Mouse (Mus musculus) intestine, embryonic 15.5 days (tissue): ENCODE measurements around the gene Ube2e2. TPM values are rescaled to one million over a fixed set of nuclear protein-coding genes. Genes with fewer than 3 reads are reported as not detected.

Experiments
- ATAC-seq: fragments of 200-750 bp; cut with Nextera tagmentation; 2 replicates; pipeline ENCODE4 v1.8.0; 2017; ENCODE audit warnings: moderate TSS enrichment, moderate library complexity
- H3K27ac ChIP-seq: fragments of 300-500 bp; sonication (generic); 2 replicates; pipeline ENCODE4 v1.5.1; 2015; ENCODE audit warnings: mild to moderate bottlenecking, inconsistent platforms
- H3K27me3 ChIP-seq: fragments of 300-500 bp; sonication (generic); replicated peaks from 2 replicates; pipeline ENCODE4 v1.6.1; 2015; ENCODE audit warnings: inconsistent platforms
- H3K36me3 ChIP-seq: fragments of 300-500 bp; sonication (generic); 2 replicates; pipeline ENCODE4 v1.6.1; 2015; ENCODE audit warnings: inconsistent platforms
- H3K4me1 ChIP-seq: fragments of 300-500 bp; sonication (generic); replicated peaks from 2 replicates; pipeline ENCODE4 v1.6.1; 2015; ENCODE audit warnings: inconsistent platforms
- H3K4me2 ChIP-seq: fragments of 300-500 bp; sonication (generic); replicated peaks from 2 replicates; pipeline ENCODE4 v1.6.1; 2015; ENCODE audit warnings: mild to moderate bottlenecking, inconsistent platforms
- H3K4me3 ChIP-seq: fragments of 300-500 bp; sonication (generic); replicated peaks from 2 replicates; pipeline ENCODE4 v1.5.1; 2015; ENCODE audit warnings: inconsistent platforms
- H3K9ac ChIP-seq: fragments of 300-500 bp; sonication (generic); 2 replicates; pipeline ENCODE4 v1.6.1; 2015; ENCODE audit warnings: inconsistent platforms
- H3K9me3 ChIP-seq: fragments of 300-500 bp; sonication (generic); 2 replicates; pipeline ENCODE4 v1.6.1; 2016; ENCODE audit warnings: inconsistent platforms
- WGBS: fragments of 180-500 bp; shearing (Covaris S2); methylation state at CpG from one replicate; pipeline ENCODE4 v1.1.7; 2015; 5-methylcytosine and 5-hydroxymethylcytosine counted together
- polyA plus RNA-seq: library from polyadenylated mRNA; unstranded; fragments of >200 nt; fragmentation: Nextera tagmentation; extraction: Ambion mirVana; gene quantifications from 2 replicates; pipeline ENCODE4 v1.2.1, GENCODE M21; 2015

Ube2e2 gene
- polyA plus RNA-seq, 1 experiment from 2014 or later: 51.7 TPM

DNA sequence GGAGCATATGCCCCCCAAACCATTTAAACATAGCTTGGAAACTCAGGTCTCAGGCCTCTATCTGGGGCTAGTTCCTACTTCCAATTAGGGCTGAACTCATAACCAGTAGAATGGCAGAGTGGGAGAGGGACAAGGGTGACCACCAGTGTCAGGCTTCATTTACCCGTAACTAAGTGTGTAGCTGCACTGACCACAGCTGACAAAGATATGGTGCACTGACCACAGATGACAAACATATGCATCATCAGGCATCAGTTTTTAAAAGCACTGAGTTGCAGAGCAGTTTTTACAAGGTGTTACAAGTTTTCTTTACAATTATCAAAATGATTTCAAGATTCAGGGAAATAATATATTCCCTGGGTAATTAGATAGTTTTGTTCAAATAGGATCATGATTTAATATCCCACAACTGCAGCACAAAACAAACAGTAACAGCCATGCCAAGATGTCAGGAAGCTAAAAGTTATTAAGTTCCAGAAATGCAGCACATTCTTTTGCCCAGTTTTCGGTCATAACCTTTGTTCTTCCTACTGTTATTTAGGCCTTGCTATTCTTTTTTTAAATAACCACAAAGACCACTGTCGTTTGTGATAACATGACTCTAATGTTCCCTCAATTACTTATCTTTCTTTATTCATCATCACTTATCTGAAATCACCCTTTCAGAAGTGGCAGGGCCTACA lies 114.9 kb downstream of the Ube2e2 start:
- no peaks in the 10 kb centered on the region for H3K36me3 ChIP-seq
- 81% methylated on average over 3 of the region's 3 CpGs for WGBS
- H3K27ac ChIP-seq: no peak overlapping the region
- no peak overlapping the region for H3K4me2 ChIP-seq
- ATAC-seq: no peak
- no peaks in the 10 kb centered on the region for H3K9me3 ChIP-seq
- H3K27me3 ChIP-seq: no peaks in the 10 kb centered on the region
- no peak overlapping the region for H3K4me3 ChIP-seq
- no peaks in the 10 kb centered on the region for H3K4me1 ChIP-seq
- no peak overlapping the region for H3K9ac ChIP-seq

DNA sequence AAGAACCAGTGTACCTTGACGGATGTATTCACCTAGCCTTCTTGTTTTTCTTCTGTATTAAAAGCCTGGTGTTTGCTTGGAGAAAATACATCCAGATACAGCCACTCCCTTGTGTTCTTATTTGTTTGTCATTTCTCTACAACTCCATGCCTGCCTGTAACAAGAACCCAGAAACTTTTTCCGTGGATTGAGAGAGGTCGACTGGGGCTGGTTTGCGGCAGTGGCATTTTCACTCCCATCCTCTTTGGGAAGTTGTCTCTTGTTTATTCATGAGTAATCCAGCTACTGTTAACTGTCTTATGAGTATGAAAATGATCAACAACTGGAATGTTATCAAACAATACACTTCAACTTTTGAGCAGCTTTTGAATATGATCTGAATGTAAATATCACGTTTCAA lies 115.8 kb downstream of the Ube2e2 start:
- Histone ChIP-seq H3K9me3 (no peaks in the 10 kb centered on the region), H3K27ac (no peak overlapping the region), H3K4me1 (no peaks in the 10 kb centered on the region), H3K36me3 (no peaks in the 10 kb centered on the region), H3K9ac (no peak overlapping the region), H3K27me3 (no peaks in the 10 kb centered on the region), H3K4me2 (no peak overlapping the region), H3K4me3 (no peak overlapping the region)
- ATAC-seq: no peak
- 95% methylated on average over 5 of the region's 5 CpGs for WGBS

DNA sequence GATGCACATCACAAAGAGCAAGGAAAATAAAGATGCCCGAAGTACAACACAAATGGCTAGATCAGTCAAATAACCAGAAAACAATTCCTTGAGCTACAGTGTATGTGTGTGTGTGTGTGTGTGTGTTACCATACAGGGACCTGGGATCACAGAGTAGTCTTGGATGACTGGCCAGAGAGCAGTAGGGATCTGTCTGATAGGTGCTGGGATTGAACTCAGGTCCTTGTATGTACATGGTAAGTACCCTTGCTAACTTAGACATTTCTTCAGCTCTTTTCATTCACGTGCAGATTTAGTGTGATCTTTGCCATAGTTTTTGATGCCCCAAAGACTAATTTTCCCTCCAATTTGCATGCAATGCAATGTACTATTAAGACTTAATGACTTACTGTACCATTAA lies 117.9 kb downstream of the Ube2e2 start:
- Histone ChIP-seq H3K9me3 (no peaks in the 10 kb centered on the region), H3K4me3 (no peak overlapping the region), H3K36me3 (no peaks in the 10 kb centered on the region), H3K27me3 (no peaks in the 10 kb centered on the region), H3K4me1 (no peaks in the 10 kb centered on the region), H3K9ac (no peak overlapping the region), H3K27ac (no peak overlapping the region), H3K4me2 (no peak overlapping the region)
- WGBS: 90% methylated on average over 2 of the region's 2 CpGs
- ATAC-seq: no peak

DNA sequence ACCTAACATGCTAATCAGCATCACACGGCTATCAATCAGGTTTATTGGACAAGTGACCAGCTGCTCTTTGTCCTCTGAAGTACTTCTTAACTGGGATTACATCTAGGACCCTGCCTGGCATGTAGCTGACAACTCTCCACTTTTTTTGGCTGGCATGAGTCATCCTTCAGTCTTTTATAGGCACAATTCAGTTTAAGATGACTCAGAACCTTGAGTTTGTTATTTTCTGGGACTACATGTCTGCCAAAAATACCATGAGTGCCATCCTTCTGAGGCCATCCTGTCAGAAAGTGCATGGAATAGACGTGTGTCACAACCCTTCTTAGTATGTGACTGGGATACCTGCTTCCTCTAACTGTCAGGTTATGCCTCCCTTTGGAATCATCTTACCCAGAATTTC lies 120.3 kb downstream of the Ube2e2 start:
- Histone ChIP-seq H3K9me3 (no peaks in the 10 kb centered on the region), H3K27ac (no peak overlapping the region), H3K9ac (no peak overlapping the region), H3K4me2 (no peak overlapping the region), H3K4me3 (no peak overlapping the region), H3K36me3 (no peaks in the 10 kb centered on the region), H3K27me3 (no peaks in the 10 kb centered on the region), H3K4me1 (no peaks in the 10 kb centered on the region)
- ATAC-seq: no peak
- WGBS: 62% methylated on average over 2 of the region's 2 CpGs

DNA sequence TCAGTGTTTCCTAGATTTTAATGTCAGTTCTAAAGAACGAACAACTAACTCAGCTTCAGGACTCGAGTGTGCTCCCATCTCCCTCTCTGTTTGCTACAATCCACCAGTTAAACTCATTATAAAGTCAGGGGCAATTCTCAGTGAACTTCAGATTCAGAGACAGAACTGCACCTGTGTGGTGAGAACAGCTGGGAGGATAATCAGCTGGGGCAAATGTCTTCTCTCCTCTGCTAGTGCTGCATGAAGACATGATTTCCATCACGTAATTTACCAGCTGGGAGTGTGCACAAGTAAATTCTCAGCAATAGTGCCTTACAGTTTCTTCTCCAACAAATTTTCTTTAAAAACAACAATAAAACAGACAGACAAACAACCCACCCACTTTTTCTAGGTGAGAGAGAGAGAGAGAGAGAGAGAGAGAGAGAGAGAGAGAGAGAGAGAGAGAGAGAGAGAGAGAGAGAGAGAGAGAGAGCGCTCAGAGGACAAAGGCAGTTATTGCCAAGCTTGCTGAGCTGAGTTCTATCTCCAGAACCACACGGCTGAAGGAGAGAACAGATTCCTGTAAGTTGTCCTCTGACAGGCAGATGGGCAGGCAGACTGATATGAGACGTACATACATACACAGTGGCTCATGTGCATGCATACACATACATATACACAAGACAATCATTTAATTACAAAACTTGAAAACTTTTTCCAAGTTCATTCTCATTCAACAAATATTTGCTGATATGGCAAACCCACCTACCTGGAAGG lies 134.3 kb downstream of the Ube2e2 start:
- Histone ChIP-seq H3K9ac (no peak overlapping the region), H3K4me1 (no peaks in the 10 kb centered on the region), H3K27me3 (no peaks in the 10 kb centered on the region), H3K4me2 (no peak overlapping the region), H3K27ac (no peak overlapping the region), H3K4me3 (no peak overlapping the region), H3K36me3 (no peaks in the 10 kb centered on the region), H3K9me3 (no peaks in the 10 kb centered on the region)
- no peak for ATAC-seq
- 63% methylated on average over 6 of the region's 6 CpGs for WGBS

DNA sequence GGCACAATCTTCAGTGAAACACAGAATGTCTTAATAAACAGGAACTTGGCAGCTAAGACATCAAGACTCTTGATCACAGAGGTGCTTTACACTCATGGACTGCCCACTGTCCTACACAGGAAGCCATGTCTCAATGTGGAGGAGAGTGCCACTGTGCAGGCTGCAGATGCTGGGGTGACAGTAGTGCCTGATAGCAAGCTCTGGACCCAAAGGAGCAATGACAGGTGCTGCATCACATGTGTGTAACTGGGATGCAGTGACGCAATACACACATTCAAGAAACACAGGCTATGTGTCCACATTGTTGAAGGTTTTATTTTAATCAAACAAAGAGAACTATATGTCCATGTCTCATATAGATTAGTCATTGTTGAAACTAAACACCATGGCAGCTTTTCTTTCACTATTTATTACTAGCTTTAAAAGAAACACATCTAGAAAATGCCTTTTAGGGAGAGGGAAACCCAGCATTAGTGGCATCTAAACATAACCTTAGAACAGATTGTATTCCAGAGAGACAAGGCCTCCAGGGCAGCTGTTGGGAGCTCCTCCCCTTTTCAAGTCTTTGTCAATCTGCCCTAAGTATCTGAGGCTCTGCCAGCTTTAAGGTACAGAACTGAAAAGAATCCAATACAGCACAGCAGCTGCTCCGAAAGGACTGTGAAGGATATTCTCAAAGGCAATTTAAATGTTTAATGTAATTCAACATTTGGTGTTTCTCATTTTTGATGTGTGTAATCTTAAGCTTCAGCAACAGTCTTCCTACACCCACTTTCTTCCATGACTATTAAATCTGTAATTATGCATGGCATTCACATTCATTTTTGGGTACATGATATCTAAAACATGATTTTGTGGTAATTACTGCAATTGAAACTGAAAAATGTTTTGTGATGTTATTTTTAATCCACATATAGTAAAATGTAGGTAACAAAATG lies 135.2 kb downstream of the Ube2e2 start:
- no peaks in the 10 kb centered on the region for H3K36me3 ChIP-seq
- H3K27ac ChIP-seq: no peak overlapping the region
- no peak for ATAC-seq
- no peaks in the 10 kb centered on the region for H3K9me3 ChIP-seq
- WGBS: 72% methylated on average over 2 of the region's 2 CpGs
- no peaks in the 10 kb centered on the region for H3K4me1 ChIP-seq
- H3K4me2 ChIP-seq: no peak overlapping the region
- H3K27me3 ChIP-seq: no peaks in the 10 kb centered on the region
- no peak overlapping the region for H3K9ac ChIP-seq
- no peak overlapping the region for H3K4me3 ChIP-seq

DNA sequence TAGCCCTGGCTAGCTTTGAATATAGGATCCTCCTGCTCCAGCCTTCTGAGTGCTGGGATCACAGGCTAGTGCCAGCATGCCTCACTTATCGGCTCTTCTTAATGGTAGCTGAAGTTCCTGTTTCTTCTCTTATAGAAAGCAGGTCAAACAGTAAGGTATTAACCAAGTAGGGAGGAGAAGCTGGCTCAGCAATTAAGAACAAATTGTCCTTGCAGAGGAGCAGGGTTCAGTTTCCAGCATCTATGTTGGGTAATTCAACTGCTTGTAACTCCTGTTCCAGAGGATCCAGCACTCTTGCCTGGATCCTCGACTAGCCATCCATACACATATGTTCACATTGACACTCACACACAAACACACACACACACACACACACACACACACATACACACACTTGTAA lies 136.1 kb downstream of the Ube2e2 start:
- Histone ChIP-seq H3K36me3 (no peaks in the 10 kb centered on the region), H3K27me3 (no peaks in the 10 kb centered on the region), H3K9ac (no peak overlapping the region), H3K4me1 (no peaks in the 10 kb centered on the region), H3K9me3 (no peaks in the 10 kb centered on the region), H3K4me3 (no peak overlapping the region), H3K27ac (no peak overlapping the region), H3K4me2 (no peak overlapping the region)
- 84% methylated on average over 2 of the region's 2 CpGs for WGBS
- no peak for ATAC-seq

DNA sequence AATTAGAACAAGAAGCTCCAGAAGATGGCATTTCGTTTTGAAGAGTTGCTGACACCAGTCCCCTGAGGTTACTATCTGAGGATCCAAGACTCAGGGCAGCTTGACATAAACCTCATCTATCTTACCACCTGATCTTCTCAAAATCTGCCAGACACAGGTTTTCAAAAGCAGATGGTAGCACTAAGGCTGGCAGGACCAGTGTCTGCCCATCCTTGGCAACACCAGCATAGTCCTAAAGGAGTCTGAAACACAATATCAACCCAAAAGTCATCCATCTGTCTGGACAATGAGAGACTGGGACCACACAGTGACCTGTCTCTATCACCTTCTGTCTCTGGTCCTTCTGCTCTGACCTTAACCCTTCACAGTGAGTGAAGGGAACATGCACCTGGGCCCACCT lies 138.7 kb downstream of the Ube2e2 start:
- Histone ChIP-seq H3K27me3 (no peaks in the 10 kb centered on the region), H3K9ac (no peak overlapping the region), H3K4me3 (no peak overlapping the region), H3K9me3 (no peaks in the 10 kb centered on the region), H3K36me3 (no peaks in the 10 kb centered on the region), H3K4me2 (no peak overlapping the region), H3K4me1 (no peaks in the 10 kb centered on the region), H3K27ac (no peak overlapping the region)
- no peak for ATAC-seq
- WGBS: 71% methylated on average over 1 of the region's 1 CpGs

DNA sequence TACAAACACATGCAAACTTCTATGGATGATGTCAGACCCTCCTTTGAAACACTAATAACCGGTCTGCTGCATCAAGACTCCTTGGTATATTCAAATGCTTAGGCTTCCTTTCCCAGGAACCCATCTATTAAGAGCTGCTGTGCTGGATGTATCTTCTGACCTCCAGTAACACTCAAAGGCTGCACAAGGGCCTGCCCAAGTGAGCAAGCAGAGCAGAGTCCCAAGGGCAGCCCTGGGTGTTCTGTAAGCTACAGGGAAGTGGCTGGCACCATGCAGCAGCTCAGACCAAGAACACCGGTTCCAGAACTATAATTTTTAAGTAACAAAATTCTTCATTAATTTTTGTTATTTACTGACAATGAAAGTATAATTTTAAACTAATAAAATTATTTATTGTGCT lies 139.5 kb downstream of the Ube2e2 start:
- Histone ChIP-seq H3K4me2 (no peak overlapping the region), H3K4me3 (no peak overlapping the region), H3K27ac (no peak overlapping the region), H3K4me1 (no peaks in the 10 kb centered on the region), H3K9ac (no peak overlapping the region), H3K9me3 (no peaks in the 10 kb centered on the region), H3K36me3 (no peaks in the 10 kb centered on the region), H3K27me3 (no peaks in the 10 kb centered on the region)
- ATAC-seq: peak; percentile 68; the same call in 1 of the 2 replicates
- 96% methylated on average over 2 of the region's 2 CpGs for WGBS

DNA sequence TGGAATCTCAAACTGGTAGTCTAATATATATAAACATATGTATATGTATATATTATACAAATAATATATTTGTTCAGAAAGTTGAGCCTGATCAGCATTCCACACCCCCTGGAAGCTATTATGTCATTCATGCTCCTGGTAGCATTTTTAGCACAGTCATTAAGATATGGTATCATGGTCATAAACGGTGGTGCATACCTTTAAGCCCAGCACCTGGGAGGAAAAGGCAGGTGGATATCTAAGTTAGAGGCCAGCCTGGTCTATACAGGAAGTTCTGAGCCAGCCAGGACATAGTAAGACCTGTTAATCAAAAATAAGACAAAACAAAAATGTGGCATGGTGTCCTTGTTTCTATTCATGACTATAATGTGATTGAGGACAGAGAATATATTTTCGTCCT lies 140.1 kb downstream of the Ube2e2 start:
- peak; percentile 86 for ATAC-seq
- H3K4me1 ChIP-seq: no peaks in the 10 kb centered on the region
- no peak overlapping the region for H3K9ac ChIP-seq
- WGBS: 62% methylated on average over 2 of the region's 2 CpGs
- no peaks in the 10 kb centered on the region for H3K27me3 ChIP-seq
- no peak overlapping the region for H3K27ac ChIP-seq
- H3K9me3 ChIP-seq: no peaks in the 10 kb centered on the region
- no peaks in the 10 kb centered on the region for H3K36me3 ChIP-seq
- no peak overlapping the region for H3K4me3 ChIP-seq
- no peak overlapping the region for H3K4me2 ChIP-seq

DNA sequence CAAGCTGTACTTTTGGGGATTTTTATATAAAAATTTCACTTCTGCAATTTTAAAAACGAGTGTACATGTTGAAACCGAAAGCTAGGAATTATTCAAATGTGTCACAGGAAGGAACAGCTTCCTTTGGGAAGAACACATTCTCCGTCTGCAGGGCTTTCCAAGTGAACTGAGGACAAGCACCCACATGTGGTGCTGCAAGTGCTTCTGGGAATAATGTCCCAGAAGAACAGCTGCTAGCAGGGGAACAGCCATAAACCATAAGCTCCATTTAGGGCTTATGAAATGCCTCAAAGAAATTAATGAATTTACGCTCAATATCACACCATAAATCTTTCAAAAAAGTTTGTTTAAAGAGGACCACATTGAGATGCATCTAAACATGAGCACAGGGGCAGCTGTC lies 162.9 kb downstream of the Ube2e2 start:
- no peak overlapping the region for H3K27ac ChIP-seq
- H3K4me3 ChIP-seq: no peak overlapping the region
- WGBS: 52% methylated on average over 4 of the region's 4 CpGs
- H3K36me3 ChIP-seq: no peaks in the 10 kb centered on the region
- H3K4me1 ChIP-seq: no peaks in the 10 kb centered on the region
- H3K27me3 ChIP-seq: no peaks in the 10 kb centered on the region
- H3K4me2 ChIP-seq: no peak overlapping the region
- H3K9ac ChIP-seq: no peak overlapping the region
- peak; percentile 34; the same call in 1 of the 2 replicates for ATAC-seq
- H3K9me3 ChIP-seq: no peaks in the 10 kb centered on the region
